Mouse (Mus musculus): ENCODE results near the gene Fem1a.
A peak's percentile ranks its signal among the peaks of the same experiment; 100 is the strongest.

The Fem1a gene

DNA sequence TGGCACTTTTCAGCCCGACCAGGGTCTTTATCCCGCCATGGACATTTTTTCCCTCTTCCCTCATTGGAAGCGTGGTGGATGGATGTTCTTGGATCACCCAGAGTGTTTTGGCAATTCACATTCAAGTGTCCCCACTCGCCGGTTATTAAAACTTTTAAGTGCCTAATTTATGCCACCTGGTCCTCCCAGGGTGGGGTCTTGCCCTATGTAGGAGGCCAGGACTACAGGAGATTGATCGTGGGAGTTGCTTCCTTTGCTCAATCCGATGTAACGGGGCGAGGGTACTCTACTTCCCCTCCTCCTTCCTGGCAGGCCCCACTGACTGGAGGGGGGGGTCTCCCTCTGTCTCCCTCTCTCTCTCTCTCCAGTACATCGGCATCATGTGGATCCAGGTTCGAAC is 48.1 kb downstream of the Fem1a start:
- DNase-seq: no peak

DNA sequence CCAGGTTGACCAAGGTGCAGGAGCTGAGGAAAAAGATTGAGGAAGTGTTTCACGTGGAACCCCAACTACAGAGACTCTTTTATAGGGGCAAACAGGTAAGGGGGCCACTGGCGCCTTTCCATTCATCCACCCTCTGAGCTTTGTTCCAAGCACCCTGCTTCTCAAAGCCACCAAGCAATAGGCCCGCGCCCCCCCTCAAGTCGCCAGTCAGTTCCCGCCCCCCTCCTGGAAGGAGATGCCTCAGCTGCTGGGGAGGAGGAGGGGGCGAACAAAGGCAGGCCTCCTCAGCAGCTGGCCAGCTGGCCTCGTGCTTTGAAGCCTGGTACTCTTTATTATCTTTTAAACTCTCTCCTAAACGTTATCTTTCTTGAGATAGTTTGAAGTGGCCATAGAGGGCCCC is 48.5 kb downstream of the Fem1a start:
- DNase-seq: no peak

DNA sequence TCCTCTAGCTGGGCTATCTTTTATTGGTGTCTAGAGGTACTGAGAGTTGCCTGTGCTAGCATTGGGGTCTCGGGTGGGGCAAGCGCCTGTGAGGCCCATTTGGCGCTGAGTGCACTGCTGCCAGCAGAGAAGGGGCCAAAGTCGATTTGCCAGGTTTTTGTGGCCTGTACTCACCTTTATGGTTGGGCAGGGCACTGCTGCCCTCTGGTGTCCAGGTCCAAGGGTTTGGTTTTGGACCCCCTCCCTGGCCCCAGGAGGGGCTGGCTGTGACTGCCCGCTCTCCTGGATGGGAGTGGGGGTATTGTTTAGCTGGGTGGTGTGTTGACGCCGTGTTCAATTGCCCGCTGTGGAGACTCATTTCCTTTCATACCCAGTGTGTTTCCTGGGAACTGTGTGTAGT is 49.2 kb downstream of the Fem1a start:
- DNase-seq: peak; percentile 28

DNA sequence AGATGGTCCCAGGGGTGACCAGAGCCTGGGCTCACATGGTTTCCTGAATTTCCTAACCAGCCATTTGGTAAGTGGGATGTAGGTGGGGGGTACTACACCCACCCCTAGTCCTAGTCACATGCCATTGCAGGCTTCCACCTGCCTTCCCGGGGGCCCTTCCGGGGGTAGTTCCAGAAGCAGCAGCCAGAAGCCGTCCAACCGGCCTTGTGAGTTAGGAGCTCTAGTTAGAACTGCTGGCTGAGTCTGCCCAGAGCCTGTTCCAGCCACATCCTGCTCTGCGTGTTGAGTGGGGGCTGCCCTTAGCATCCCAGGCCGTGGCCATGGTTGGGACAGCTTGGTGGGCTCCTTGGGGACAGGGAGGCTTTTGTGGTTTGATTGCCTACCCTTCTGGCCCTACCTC is 51.5 kb downstream of the Fem1a start:
- peak; percentile 54 for DNase-seq

DNA sequence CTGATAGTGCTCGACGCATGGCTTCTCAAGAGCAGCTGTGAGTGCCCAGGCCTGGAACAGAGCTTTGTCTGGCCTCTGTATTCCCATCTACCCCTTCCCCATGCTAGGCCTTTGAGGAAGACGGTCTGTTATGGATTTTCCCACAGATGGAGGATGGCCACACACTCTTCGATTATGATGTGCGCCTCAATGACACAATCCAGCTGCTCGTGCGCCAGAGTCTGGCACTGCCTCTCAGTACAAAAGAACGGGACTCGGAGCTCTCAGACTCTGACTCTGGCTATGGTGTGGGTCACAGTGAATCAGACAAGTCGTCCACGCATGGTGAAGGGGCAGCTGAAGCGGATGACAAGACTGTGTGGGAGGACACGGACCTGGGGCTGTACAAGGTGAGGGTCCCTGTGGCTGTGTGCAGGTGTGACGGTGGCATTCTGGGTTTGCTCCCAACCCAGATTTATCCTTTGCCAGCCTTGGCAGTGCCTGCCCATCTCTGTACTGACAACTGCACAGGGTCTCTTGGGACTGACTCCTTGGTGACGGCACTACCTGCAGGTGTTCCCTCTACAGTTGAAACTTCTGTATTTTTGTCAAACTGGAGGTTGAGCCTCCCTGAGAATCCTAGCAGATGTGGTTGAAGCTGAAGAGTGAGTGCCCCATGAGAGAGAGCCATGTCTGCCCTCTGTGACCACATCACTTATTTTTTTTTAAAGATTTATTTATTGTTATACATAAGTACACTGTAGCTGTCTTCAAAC is 52.8 kb downstream of the Fem1a start:
- peak; percentile 38 for DNase-seq

Measured in lung, postnatal 36 days (tissue).